Mouse (Mus musculus) urinary bladder, postnatal 25 days (tissue): ENCODE measurements around the gene Arid2.

Experiments
- DNase-seq: peaks from one replicate; pipeline ENCODE4 v3.0.0; 2022; ENCODE audit warnings: low spot score

Gene Arid2

GRCm38 (mm10) chr15:96344591-96345285 lies 57.4 kb downstream of the Arid2 start:
- no peak for DNase-seq

DNA sequence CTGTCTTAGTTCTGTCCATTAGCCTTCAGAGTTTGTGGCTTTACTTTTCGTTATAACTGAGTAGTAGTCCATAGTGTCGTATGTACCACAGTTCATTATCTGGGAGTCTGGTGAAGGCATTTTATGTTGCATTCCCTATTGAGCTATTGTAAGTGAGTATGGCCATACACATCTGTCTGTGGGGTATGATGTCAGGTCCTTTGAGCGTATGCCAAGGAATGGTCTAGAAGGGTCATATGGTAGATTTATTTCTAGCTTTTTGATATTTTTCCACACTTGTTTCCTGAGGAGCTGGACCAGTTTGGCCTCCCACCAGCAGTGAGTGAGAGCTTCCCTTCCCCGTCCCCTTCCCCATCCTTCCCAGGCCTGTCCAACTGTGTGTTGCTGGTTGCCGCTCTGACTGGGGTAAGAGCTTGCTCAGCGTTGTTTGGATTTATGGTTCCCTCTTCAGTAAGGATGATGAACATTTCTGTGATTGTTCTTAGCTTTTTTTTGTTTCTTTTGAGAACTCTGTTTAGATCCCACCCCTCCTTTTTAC lies 58.1 kb downstream of the Arid2 start:
- no peak for DNase-seq

- no peak for DNase-seq
These were observed 64.1 kb downstream of the Arid2 start for GRCm38 (mm10) chr15:96351432-96351831.

GRCm38 (mm10) chr15:96358871-96359270 lies 71.6 kb downstream of the Arid2 start:
- DNase-seq: no peak

GRCm38 (mm10) chr15:96360614-96361013 lies 73.3 kb downstream of the Arid2 start:
- DNase-seq: no peak

DNA sequence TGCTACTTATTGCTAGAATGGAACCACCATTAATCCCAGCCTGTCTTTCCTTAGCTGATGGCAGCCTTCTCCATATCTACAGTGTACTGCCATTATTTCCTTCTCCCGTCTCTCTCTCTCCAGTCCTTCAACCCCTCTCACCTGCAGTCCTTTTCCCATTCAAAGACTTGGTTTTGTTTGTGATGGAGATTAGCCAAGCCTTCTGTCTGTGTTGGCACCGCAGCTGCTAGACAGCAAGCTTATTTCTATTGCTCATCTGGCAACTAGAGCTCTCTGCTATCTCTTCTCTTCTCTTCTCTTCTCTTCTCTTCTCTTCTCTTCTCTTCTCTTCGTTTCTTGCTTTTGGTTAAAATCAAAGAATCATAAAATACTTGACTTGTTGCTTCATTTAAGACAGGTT lies 78.0 kb downstream of the Arid2 start:
- no peak for DNase-seq

- no peak for DNase-seq
These were observed 79.1 kb downstream of the Arid2 start for GRCm38 (mm10) chr15:96366176-96366963.

- no peak for DNase-seq
These were observed 84.0 kb downstream of the Arid2 start for GRCm38 (mm10) chr15:96371311-96371710.

DNA sequence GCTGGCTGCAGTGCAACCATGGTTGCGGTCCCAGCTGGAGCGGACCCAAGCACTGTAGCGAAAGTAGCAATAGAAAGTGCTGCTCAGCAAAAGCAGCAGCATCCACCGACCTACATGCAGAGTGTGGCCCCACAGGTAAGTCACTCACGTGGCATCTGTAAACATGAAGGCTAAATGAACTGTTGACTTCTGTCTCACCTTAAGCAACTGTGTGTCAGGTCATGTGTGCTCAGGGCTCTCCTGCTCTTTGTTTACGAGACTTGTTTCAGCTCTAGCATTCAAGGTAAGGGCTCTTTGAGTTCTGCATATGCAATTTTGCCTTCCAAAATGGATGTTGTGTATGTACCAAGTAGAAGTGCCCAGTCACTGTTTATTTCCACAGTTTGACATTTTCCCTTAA lies 85.3 kb downstream of the Arid2 start:
- no peak for DNase-seq

DNA sequence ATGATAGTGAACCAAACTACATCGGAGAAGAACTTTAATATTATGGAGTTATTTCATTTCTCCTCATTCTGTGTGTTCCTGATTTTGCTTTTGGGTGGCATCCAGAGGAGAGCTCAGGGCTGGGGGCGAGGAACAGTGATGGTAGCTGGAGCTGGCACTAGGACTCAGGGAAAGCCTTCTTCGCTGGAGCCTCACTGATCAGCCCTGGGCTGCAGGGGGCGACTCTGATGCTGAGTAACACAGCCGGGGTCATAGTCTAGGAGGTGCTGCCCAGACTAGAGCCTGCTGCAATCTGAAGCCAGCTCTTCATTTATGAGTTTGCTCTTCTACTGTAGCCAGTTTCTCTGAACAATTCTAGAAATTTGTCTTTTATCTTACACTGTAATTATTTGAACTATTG lies 85.8 kb downstream of the Arid2 start:
- DNase-seq: no peak

GRCm38 (mm10) chr15:96376214-96376613 lies 88.9 kb downstream of the Arid2 start:
- DNase-seq: no peak

DNA sequence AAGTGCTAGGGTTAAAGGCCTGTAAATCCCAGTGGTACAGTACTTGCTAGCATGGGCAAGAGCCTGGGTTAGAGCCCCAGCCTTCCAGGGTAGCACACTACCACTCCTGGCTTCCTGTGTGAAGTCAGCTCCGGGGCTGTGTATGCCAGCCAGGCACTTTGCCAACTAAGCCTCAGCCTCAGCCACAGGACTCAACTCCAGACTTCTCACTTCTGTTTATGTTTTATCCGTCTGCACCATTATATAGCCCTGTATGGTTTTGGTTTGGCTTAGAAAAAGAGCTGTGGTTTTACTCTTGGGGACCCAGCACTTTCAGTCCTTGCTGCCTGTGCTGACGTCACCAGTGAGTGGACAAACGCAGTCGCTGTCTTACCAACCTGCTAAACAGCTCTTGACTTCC lies 89.9 kb downstream of the Arid2 start:
- DNase-seq: no peak

DNA sequence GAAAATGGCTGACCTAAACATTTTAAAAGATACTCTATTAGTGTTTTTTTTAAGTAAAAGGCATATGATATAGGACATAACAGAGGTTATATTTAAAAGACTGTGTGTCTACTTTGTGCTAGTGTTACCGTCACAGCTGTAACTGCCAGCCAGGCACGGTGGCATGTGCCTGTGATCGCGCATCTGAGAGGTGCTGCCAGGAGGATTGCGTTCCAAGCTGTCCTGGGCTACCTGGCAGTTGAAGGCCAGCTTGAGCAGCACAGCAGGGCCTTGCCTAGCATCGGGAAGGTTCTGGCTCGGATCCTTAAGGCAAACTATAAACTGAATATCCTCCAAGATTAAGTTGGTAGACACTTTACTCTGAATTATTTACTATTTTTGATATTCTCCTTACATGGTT lies 90.4 kb downstream of the Arid2 start:
- no peak for DNase-seq

DNA sequence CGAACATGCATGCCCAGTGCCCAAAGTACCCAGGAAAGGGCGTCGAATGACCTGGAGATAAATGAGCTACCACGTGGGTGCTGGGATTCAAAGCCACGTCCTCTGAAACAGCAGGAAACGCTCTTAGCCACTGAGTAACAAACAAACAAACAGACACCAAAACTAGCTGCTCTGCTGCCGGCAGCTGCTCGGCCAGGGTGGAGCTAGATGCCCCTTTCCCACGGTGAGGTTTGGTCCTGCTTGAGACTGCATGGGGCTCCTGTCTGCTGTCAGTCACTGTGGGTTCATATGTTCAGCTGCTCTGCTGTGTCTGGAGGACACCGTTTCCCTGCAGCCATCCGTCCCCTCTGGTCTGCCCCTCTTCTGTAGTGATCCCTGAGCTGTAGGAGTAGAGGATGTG lies 94.9 kb downstream of the Arid2 start:
- DNase-seq: no peak

- DNase-seq: no peak
These were observed 101.2 kb downstream of the Arid2 start for GRCm38 (mm10) chr15:96388565-96388964.

DNA sequence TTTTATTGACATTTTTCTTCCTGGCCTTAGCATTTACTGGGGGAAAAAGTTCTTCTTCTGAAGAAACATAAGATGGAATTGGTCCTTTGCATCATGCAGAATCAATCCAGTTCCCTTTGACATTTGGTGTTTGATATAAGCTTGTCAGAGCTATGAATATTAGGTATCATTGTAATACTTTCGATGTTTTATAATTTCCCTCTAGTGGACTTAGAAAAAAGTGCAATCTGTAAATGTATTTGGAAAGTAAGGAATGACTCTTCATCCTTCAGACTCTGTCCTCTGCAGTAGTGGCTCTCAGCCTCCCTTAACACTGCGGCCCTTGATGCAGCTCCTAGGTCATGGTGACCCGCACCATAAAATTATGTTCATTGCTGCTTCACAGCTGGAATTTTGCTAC lies 105.6 kb downstream of the Arid2 start:
- DNase-seq: no peak

DNA sequence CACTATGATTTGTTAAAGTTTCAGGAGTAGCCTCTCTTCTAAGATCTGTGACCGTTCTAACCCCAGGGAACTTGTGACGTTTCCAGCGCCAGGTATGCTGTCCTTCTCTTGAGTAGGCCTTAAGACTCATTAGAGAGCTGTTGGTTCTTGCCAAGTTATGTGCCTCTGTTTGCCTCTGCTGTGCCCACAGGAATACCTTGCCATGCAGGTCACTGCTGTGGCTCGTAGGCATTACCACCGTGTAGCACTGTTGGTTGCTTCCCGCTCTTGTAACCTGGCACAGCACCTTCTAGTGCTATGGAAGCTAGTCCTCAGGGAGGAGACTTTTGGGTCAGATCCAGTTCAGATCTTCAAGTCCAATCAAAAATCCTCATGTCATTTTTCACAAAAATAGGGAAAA lies 107.8 kb downstream of the Arid2 start:
- DNase-seq: no peak

GRCm38 (mm10) chr15:96396641-96397344 lies 109.5 kb downstream of the Arid2 start:
- no peak for DNase-seq

- DNase-seq: no peak
These were observed 111.0 kb downstream of the Arid2 start for GRCm38 (mm10) chr15:96398333-96398732.

- no peak for DNase-seq
These were observed 118.2 kb downstream of the Arid2 start for GRCm38 (mm10) chr15:96405548-96405947.

DNA sequence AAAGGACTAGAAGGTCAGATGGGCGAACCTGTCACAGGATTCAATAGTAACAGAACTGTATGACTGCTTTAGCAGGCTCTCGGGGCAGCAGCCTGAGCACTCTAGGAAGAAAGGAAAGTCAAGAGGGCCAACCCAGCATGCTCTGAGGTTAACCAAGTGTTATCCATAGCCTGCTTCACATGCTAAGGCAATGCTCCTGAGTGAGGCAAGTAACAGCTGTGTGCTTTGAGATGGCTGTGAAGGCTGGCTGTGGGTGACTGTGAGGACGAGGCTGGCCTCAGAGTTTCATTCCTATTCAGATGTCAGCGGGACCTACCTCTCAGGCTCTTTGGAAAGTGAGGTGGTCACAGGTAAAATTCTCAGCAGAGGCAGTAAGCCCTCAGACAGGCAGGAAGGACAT lies 118.9 kb downstream of the Arid2 start:
- DNase-seq: no peak

DNA sequence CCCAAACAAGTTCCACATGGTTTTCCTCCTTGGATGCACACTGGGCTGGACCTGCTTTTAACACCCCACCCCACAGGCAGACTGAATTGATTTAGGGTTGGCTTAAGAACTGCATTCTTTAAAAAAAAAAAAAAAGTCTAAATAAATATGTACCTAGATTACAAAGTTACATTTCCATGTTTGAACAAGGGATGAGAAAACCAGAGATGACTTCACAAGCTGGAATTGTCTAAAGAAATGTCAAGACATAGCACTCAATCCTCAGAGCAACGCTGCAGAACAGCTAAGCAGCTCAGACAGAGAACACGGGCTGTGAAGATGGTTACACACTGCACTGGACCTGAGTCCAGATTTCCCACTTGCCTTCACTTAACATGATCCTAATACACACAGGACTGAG lies 119.8 kb downstream of the Arid2 start:
- no peak for DNase-seq

DNA sequence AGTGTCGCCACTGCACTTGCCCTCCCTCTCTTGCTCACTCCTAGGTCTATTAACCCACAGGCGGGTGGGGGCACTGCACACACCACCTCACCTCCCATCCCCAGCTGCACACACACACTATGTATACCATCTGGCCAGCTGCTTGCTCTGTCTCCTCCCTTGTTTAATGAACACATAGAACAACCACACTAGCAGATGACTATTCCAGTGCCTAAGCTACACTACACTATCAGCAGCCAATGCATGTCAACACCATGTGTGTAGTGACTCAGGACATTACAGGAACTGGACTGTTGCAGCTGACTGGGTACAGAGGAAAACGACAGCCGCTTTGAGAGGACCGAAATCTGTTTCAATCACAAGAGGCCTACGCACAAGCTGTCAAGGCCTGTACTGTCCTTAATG lies 121.4 kb downstream of the Arid2 start:
- no peak for DNase-seq
